Mouse (Mus musculus): ENCODE results near the gene Ppan. TPM values are rescaled to one million over a fixed set of nuclear protein-coding genes. Genes with fewer than 3 reads are reported as not detected.
A peak's percentile ranks its signal among the peaks of the same experiment; 100 is the strongest.

Ppan gene
- polyA plus RNA-seq, 1 experiment from 2014 or later = 93.7 TPM

GRCm38 (mm10) chr9:20887191-20887590 is 784 bp upstream of the Ppan start:
- Histone ChIP-seq H3K27me3 (no peaks in the 10 kb centered on the region), H3K9me3 (replicated peaks) (no peaks in the 10 kb centered on the region), H3K4me2 (peak overlapping the region; percentile 69), H3K36me3 (peaks cover 30% of the 10 kb centered on the region), H3K4me3 (replicated peaks) (no peak overlapping the region), H3K4me1 (peaks cover 11% of the 10 kb centered on the region), H3K9ac (no peak overlapping the region), H3K27ac (peak overlapping the region; percentile 87; the same call in 1 of the 2 replicates)
- no peak for ATAC-seq (replicated peaks; ENCODE audit: low FRiP score)
- WGBS = 91% methylated on average over 6 of the region's 6 CpGs

GRCm38 (mm10) chr9:20888386-20888765 is 401 bp downstream of the Ppan start:
- H3K27ac ChIP-seq = peak overlapping the region; percentile 87
- H3K9me3 ChIP-seq (replicated peaks) = no peaks in the 10 kb centered on the region
- peak overlapping the region; percentile 91 for H3K4me3 ChIP-seq (replicated peaks)
- no peaks in the 10 kb centered on the region for H3K27me3 ChIP-seq
- H3K36me3 ChIP-seq = peaks cover 42% of the 10 kb centered on the region
- H3K9ac ChIP-seq = peak overlapping the region; percentile 82
- WGBS = under 1% methylated on average over 30 of the region's 30 CpGs
- peak overlapping the region; percentile 69 for H3K4me2 ChIP-seq
- ATAC-seq (replicated peaks; ENCODE audit: low FRiP score) = peak; percentile 50
- H3K4me1 ChIP-seq = peaks cover 11% of the 10 kb centered on the region

GRCm38 (mm10) chr9:20889185-20890141 is 1.5 kb downstream of the Ppan start:
- WGBS = 85% methylated on average over 29 of the region's 29 CpGs
- H3K4me1 ChIP-seq = peaks cover 11% of the 10 kb centered on the region
- H3K4me3 ChIP-seq (replicated peaks) = peak overlapping the region; percentile 91
- no peaks in the 10 kb centered on the region for H3K27me3 ChIP-seq
- peak overlapping the region; percentile 69 for H3K4me2 ChIP-seq
- H3K27ac ChIP-seq = no peak overlapping the region
- no peak for ATAC-seq (replicated peaks; ENCODE audit: low FRiP score)
- H3K36me3 ChIP-seq = peaks cover 53% of the 10 kb centered on the region
- H3K9ac ChIP-seq = no peak overlapping the region
- H3K9me3 ChIP-seq (replicated peaks) = no peaks in the 10 kb centered on the region

GRCm38 (mm10) chr9:20890411-20890810 is 2.4 kb downstream of the Ppan start:
- H3K4me2 ChIP-seq = no peak overlapping the region
- no peak overlapping the region for H3K27ac ChIP-seq
- no peaks in the 10 kb centered on the region for H3K9me3 ChIP-seq (replicated peaks)
- ATAC-seq (replicated peaks; ENCODE audit: low FRiP score) = no peak
- 94% methylated on average over 5 of the region's 5 CpGs for WGBS
- peaks cover 62% of the 10 kb centered on the region for H3K36me3 ChIP-seq
- peaks cover 11% of the 10 kb centered on the region for H3K4me1 ChIP-seq
- no peak overlapping the region for H3K4me3 ChIP-seq (replicated peaks)
- no peak overlapping the region for H3K9ac ChIP-seq
- no peaks in the 10 kb centered on the region for H3K27me3 ChIP-seq

GRCm38 (mm10) chr9:20891339-20892103 is 3.5 kb downstream of the Ppan start:
- Histone ChIP-seq H3K27ac (peak overlapping the region; percentile 37; the same call in 1 of the 2 replicates), H3K4me1 (peaks cover 11% of the 10 kb centered on the region), H3K4me3 (replicated peaks) (0 out of 2 replicates have a peak overlapping the region, but pooled peaks have one; percentile 3), H3K9me3 (replicated peaks) (no peaks in the 10 kb centered on the region), H3K36me3 (peaks cover 73% of the 10 kb centered on the region), H3K9ac (no peak overlapping the region), H3K4me2 (no peak overlapping the region), H3K27me3 (no peaks in the 10 kb centered on the region)
- no peak for ATAC-seq (replicated peaks; ENCODE audit: low FRiP score)
- WGBS = 66% methylated on average over 26 of the region's 26 CpGs

- H3K36me3 ChIP-seq = peaks cover 79% of the 10 kb centered on the region
- no peaks in the 10 kb centered on the region for H3K9me3 ChIP-seq (replicated peaks)
- 0 out of 2 replicates have a peak overlapping the region, but pooled peaks have one; percentile 37 for H3K27ac ChIP-seq
- no peak overlapping the region for H3K9ac ChIP-seq
- H3K4me3 ChIP-seq (replicated peaks) = no peak overlapping the region
- H3K4me2 ChIP-seq = no peak overlapping the region
- peaks cover 17% of the 10 kb centered on the region for H3K4me1 ChIP-seq
- WGBS = 75% methylated on average over 5 of the region's 5 CpGs
- no peaks in the 10 kb centered on the region for H3K27me3 ChIP-seq
- ATAC-seq (replicated peaks; ENCODE audit: low FRiP score) = no peak
Measured at GRCm38 (mm10) chr9:20892104-20892653, 4.2 kb downstream of the Ppan start.

GRCm38 (mm10) chr9:20893069-20893468 is 5.1 kb downstream of the Ppan start:
- H3K4me1 ChIP-seq = peaks cover 24% of the 10 kb centered on the region
- no peak overlapping the region for H3K9ac ChIP-seq
- WGBS = 62% methylated on average over 5 of the region's 5 CpGs
- H3K27me3 ChIP-seq = no peaks in the 10 kb centered on the region
- no peaks in the 10 kb centered on the region for H3K9me3 ChIP-seq (replicated peaks)
- no peak overlapping the region for H3K4me3 ChIP-seq (replicated peaks)
- peaks cover 79% of the 10 kb centered on the region for H3K36me3 ChIP-seq
- ATAC-seq (replicated peaks; ENCODE audit: low FRiP score) = no peak
- no peak overlapping the region for H3K4me2 ChIP-seq
- H3K27ac ChIP-seq = no peak overlapping the region

- no peaks in the 10 kb centered on the region for H3K27me3 ChIP-seq
Measured at GRCm38 (mm10) chr9:20893590-20894343, 5.8 kb downstream of the Ppan start.

GRCm38 (mm10) chr9:20894629-20895028 is 6.7 kb downstream of the Ppan start:
- H3K27ac ChIP-seq = no peak overlapping the region
- no peaks in the 10 kb centered on the region for H3K9me3 ChIP-seq (replicated peaks)
- WGBS = 88% methylated on average over 15 of the region's 15 CpGs
- H3K36me3 ChIP-seq = peaks cover 75% of the 10 kb centered on the region
- H3K4me2 ChIP-seq = no peak overlapping the region
- H3K27me3 ChIP-seq = no peaks in the 10 kb centered on the region
- H3K9ac ChIP-seq = no peak overlapping the region
- ATAC-seq (replicated peaks; ENCODE audit: low FRiP score) = no peak
- no peak overlapping the region for H3K4me3 ChIP-seq (replicated peaks)
- H3K4me1 ChIP-seq = peaks cover 22% of the 10 kb centered on the region

More at GRCm38 (mm10) chr9:20893590-20894343, 5.8 kb downstream of the Ppan start:
- Histone ChIP-seq H3K36me3 (peaks cover 79% of the 10 kb centered on the region), H3K27ac (no peak overlapping the region), H3K4me3 (replicated peaks) (no peak overlapping the region), H3K4me1 (peaks cover 24% of the 10 kb centered on the region), H3K9me3 (replicated peaks) (no peaks in the 10 kb centered on the region), H3K4me2 (no peak overlapping the region), H3K9ac (no peak overlapping the region)
- no peak for ATAC-seq (replicated peaks; ENCODE audit: low FRiP score)
- 89% methylated on average over 13 of the region's 13 CpGs for WGBS

GRCm38 (mm10) chr9:20895382-20895781 is 7.4 kb downstream of the Ppan start:
- Histone ChIP-seq H3K27ac (no peak overlapping the region), H3K27me3 (no peaks in the 10 kb centered on the region), H3K4me2 (no peak overlapping the region), H3K4me1 (peaks cover 18% of the 10 kb centered on the region), H3K9ac (no peak overlapping the region), H3K4me3 (replicated peaks) (no peak overlapping the region), H3K9me3 (replicated peaks) (no peaks in the 10 kb centered on the region), H3K36me3 (peaks cover 68% of the 10 kb centered on the region)
- no peak for ATAC-seq (replicated peaks; ENCODE audit: low FRiP score)
- 92% methylated on average over 9 of the region's 9 CpGs for WGBS
